Mouse (Mus musculus): ENCODE data around the gene Ptpn3. TPM values are rescaled to one million over a fixed set of nuclear protein-coding genes. Genes with fewer than 3 reads are reported as not detected.
A peak's percentile ranks its signal among the peaks of the same experiment; 100 is the strongest.

Ptpn3 gene
- total and polyA plus RNA-seq, 2 experiments from 2014 or later = 1.2 to 5.7 TPM

- no peaks in the 10 kb centered on the region for H3K9me3 ChIP-seq (ENCODE audit: low read length)
- H3K36me3 ChIP-seq (ENCODE audit: insufficient read depth) = no peaks in the 10 kb centered on the region
- no peaks in the 10 kb centered on the region for H3K4me1 ChIP-seq (ENCODE audit: insufficient read depth)
- no peak overlapping the region for H3K27ac ChIP-seq (ENCODE audit: low read depth, low read length)
- H3K9ac ChIP-seq = no peak overlapping the region
- no peak for ATAC-seq
- no peak for DNase-seq
- WGBS = 41% methylated on average over 5 of the region's 5 CpGs
- H3K27me3 ChIP-seq (ENCODE audit: insufficient read depth, low read length) = no peaks in the 10 kb centered on the region
- no peak overlapping the region for H3K4me2 ChIP-seq (ENCODE audit: low read depth)
- H3K4me3 ChIP-seq (ENCODE audit: low read depth, low read length) = no peak overlapping the region
- no peak for TF ChIP-seq CTCF (IDR thresholded peaks at IDR 0.05; ENCODE audit: low read depth)
These were observed 129.8 kb downstream of the Ptpn3 start for GRCm38 (mm10) chr4:57171817-57172216.

- Histone ChIP-seq H3K4me3 (ENCODE audit: low read depth, low read length) (no peak overlapping the region), H3K4me2 (ENCODE audit: low read depth) (no peak overlapping the region), H3K27ac (ENCODE audit: low read depth, low read length) (no peak overlapping the region), H3K36me3 (ENCODE audit: insufficient read depth) (no peaks in the 10 kb centered on the region), H3K27me3 (ENCODE audit: insufficient read depth, low read length) (no peaks in the 10 kb centered on the region), H3K4me1 (ENCODE audit: insufficient read depth) (no peaks in the 10 kb centered on the region), H3K9me3 (ENCODE audit: low read length) (no peaks in the 10 kb centered on the region), H3K9ac (no peak overlapping the region)
- WGBS = 86% methylated on average over 3 of the region's 3 CpGs
- ATAC-seq (no peak), DNase-seq (no peak)
- no peak for TF ChIP-seq CTCF (IDR thresholded peaks at IDR 0.05; ENCODE audit: low read depth)
These were observed 133.0 kb downstream of the Ptpn3 start for GRCm38 (mm10) chr4:57168680-57169079.

- Histone ChIP-seq H3K9me3 (ENCODE audit: low read length) (no peaks in the 10 kb centered on the region), H3K27ac (ENCODE audit: low read depth, low read length) (no peak overlapping the region), H3K36me3 (ENCODE audit: insufficient read depth) (no peaks in the 10 kb centered on the region), H3K27me3 (ENCODE audit: insufficient read depth, low read length) (no peaks in the 10 kb centered on the region), H3K9ac (no peak overlapping the region), H3K4me2 (ENCODE audit: low read depth) (no peak overlapping the region), H3K4me3 (ENCODE audit: low read depth, low read length) (no peak overlapping the region), H3K4me1 (ENCODE audit: insufficient read depth) (no peaks in the 10 kb centered on the region)
- TF ChIP-seq CTCF (IDR thresholded peaks at IDR 0.05; ENCODE audit: low read depth) = no peak
- WGBS = 91% methylated on average over 1 of the region's 1 CpGs
- ATAC-seq (no peak), DNase-seq (no peak)
These were observed 133.4 kb downstream of the Ptpn3 start for GRCm38 (mm10) chr4:57168277-57168676.

GRCm38 (mm10) chr4:57166922-57167870 is 134.4 kb downstream of the Ptpn3 start:
- 55% methylated on average over 12 of the region's 12 CpGs for WGBS
- no peak overlapping the region for H3K9ac ChIP-seq
- H3K9me3 ChIP-seq (ENCODE audit: low read length) = no peaks in the 10 kb centered on the region
- DNase-seq (peak; percentile 24), ATAC-seq (no peak)
- H3K27ac ChIP-seq (ENCODE audit: low read depth, low read length) = no peak overlapping the region
- 0 out of 2 replicates have a peak, but pooled peaks cover 4% of the 10 kb centered on the region for H3K4me1 ChIP-seq (ENCODE audit: insufficient read depth)
- peak; percentile 30; the same call in 1 of the 2 replicates for TF ChIP-seq CTCF (IDR thresholded peaks at IDR 0.05; ENCODE audit: low read depth)
- no peak overlapping the region for H3K4me3 ChIP-seq (ENCODE audit: low read depth, low read length)
- H3K4me2 ChIP-seq (ENCODE audit: low read depth) = no peak overlapping the region
- H3K27me3 ChIP-seq (ENCODE audit: insufficient read depth, low read length) = no peaks in the 10 kb centered on the region
- no peaks in the 10 kb centered on the region for H3K36me3 ChIP-seq (ENCODE audit: insufficient read depth)

GRCm38 (mm10) chr4:57165654-57166053 is 136.0 kb downstream of the Ptpn3 start:
- DNase-seq (no peak), ATAC-seq (no peak)
- Histone ChIP-seq H3K4me2 (ENCODE audit: low read depth) (no peak overlapping the region), H3K36me3 (ENCODE audit: insufficient read depth) (no peaks in the 10 kb centered on the region), H3K27ac (ENCODE audit: low read depth, low read length) (no peak overlapping the region), H3K4me1 (ENCODE audit: insufficient read depth) (0 out of 2 replicates have a peak, but pooled peaks cover 4% of the 10 kb centered on the region), H3K4me3 (ENCODE audit: low read depth, low read length) (no peak overlapping the region), H3K9ac (no peak overlapping the region), H3K27me3 (ENCODE audit: insufficient read depth, low read length) (no peaks in the 10 kb centered on the region), H3K9me3 (ENCODE audit: low read length) (no peaks in the 10 kb centered on the region)
- TF ChIP-seq CTCF (IDR thresholded peaks at IDR 0.05; ENCODE audit: low read depth) = no peak
- WGBS = 62% methylated on average over 3 of the region's 3 CpGs

- ATAC-seq (no peak), DNase-seq (no peak)
- TF ChIP-seq CTCF (IDR thresholded peaks at IDR 0.05; ENCODE audit: low read depth) = no peak
- no peaks in the 10 kb centered on the region for H3K36me3 ChIP-seq (ENCODE audit: insufficient read depth)
- no peak overlapping the region for H3K4me2 ChIP-seq (ENCODE audit: low read depth)
- H3K4me1 ChIP-seq (ENCODE audit: insufficient read depth) = 0 out of 2 replicates have a peak, but pooled peaks cover 4% of the 10 kb centered on the region
- no peaks in the 10 kb centered on the region for H3K27me3 ChIP-seq (ENCODE audit: insufficient read depth, low read length)
- 91% methylated on average over 9 of the region's 9 CpGs for WGBS
- no peak overlapping the region for H3K9ac ChIP-seq
- H3K27ac ChIP-seq (ENCODE audit: low read depth, low read length) = no peak overlapping the region
- no peak overlapping the region for H3K4me3 ChIP-seq (ENCODE audit: low read depth, low read length)
- no peaks in the 10 kb centered on the region for H3K9me3 ChIP-seq (ENCODE audit: low read length)
These were observed 136.9 kb downstream of the Ptpn3 start for GRCm38 (mm10) chr4:57164578-57165210.
